Mouse (Mus musculus) liver, embryonic 15.5 days (tissue): ENCODE results near the gene Rgp1. TPM values are rescaled to one million over a fixed set of nuclear protein-coding genes. Genes with fewer than 3 reads are reported as not detected.

Experiments
- ATAC-seq: fragments of 200-750 bp; cut with Nextera tagmentation; 2 replicates; pipeline ENCODE4 v1.8.0; 2017; ENCODE audit warnings: moderate number of reproducible peaks, mild to moderate bottlenecking, moderate library complexity; ENCODE audit not compliant: insufficient read depth
- H3K27ac ChIP-seq: fragments of 300-500 bp; sonication (generic); replicated peaks from 2 replicates; pipeline ENCODE4 v1.5.1; 2015; ENCODE audit warnings: mild to moderate bottlenecking, inconsistent platforms
- H3K27me3 ChIP-seq: fragments of 300-500 bp; sonication (generic); 2 replicates; pipeline ENCODE4 v1.6.1; 2015; ENCODE audit warnings: mild to moderate bottlenecking, inconsistent platforms
- H3K36me3 ChIP-seq: fragments of 300-500 bp; sonication (generic); replicated peaks from 2 replicates; pipeline ENCODE4 v1.6.1; 2015; ENCODE audit warnings: moderate library complexity, mild to moderate bottlenecking, inconsistent platforms
- H3K4me1 ChIP-seq: fragments of 300-500 bp; sonication (generic); replicated peaks from 2 replicates; pipeline ENCODE4 v1.6.1; 2015; ENCODE audit warnings: inconsistent platforms
- H3K4me2 ChIP-seq: fragments of 300-500 bp; sonication (generic); 2 replicates; pipeline ENCODE4 v1.6.1; 2015; ENCODE audit warnings: moderate library complexity, mild to moderate bottlenecking, inconsistent platforms
- H3K4me3 ChIP-seq: fragments of 300-500 bp; sonication (generic); replicated peaks from 2 replicates; pipeline ENCODE4 v1.5.1; 2015; ENCODE audit warnings: mild to moderate bottlenecking, inconsistent platforms
- H3K9ac ChIP-seq: fragments of 300-500 bp; sonication (generic); 2 replicates; pipeline ENCODE4 v1.6.1; 2015; ENCODE audit warnings: moderate library complexity, mild to moderate bottlenecking, inconsistent platforms
- H3K9me3 ChIP-seq: fragments of 300-500 bp; sonication (generic); replicated peaks from 2 replicates; pipeline ENCODE4 v1.6.1; 2016; ENCODE audit warnings: inconsistent platforms
- whole genome bisulfite sequencing: fragments of 180-500 bp; shearing (Covaris S2); methylation state at CpG from one replicate; pipeline ENCODE4 v1.1.7; 2015; ENCODE audit warnings: mixed read lengths; ENCODE audit not compliant: insufficient replicate concordance; 5-methylcytosine and 5-hydroxymethylcytosine counted together
- polyA plus RNA-seq: library from polyadenylated mRNA; unstranded; fragments of >200 nt; fragmentation: Nextera tagmentation; extraction: Ambion mirVana; gene quantifications from 2 replicates; pipeline ENCODE4 v1.2.1, GENCODE M21; 2015

Gene Rgp1
- polyA plus RNA-seq, 1 experiment from 2014 or later: 13.6 TPM

GRCm38 (mm10) chr4:43562769-43563600 lies 15.5 kb upstream of the Rgp1 start:
- H3K4me1 ChIP-seq: peaks cover 55% of the 10 kb centered on the region
- peak overlapping the region; percentile 83 for H3K4me3 ChIP-seq
- H3K4me2 ChIP-seq: peak overlapping the region; percentile 92
- H3K27me3 ChIP-seq: no peaks in the 10 kb centered on the region
- H3K9me3 ChIP-seq: no peaks in the 10 kb centered on the region
- H3K36me3 ChIP-seq: peaks cover 39% of the 10 kb centered on the region
- no peak for ATAC-seq
- 1% methylated on average over 22 of the region's 22 CpGs for WGBS
- peak overlapping the region; percentile 93 for H3K9ac ChIP-seq
- H3K27ac ChIP-seq: peak overlapping the region; percentile 100

GRCm38 (mm10) chr4:43563601-43563875 lies 15.0 kb upstream of the Rgp1 start:
- H3K4me2 ChIP-seq: peak overlapping the region; percentile 92
- no peak for ATAC-seq
- no peaks in the 10 kb centered on the region for H3K9me3 ChIP-seq
- H3K4me3 ChIP-seq: peak overlapping the region; percentile 83
- peaks cover 50% of the 10 kb centered on the region for H3K4me1 ChIP-seq
- H3K36me3 ChIP-seq: peaks cover 44% of the 10 kb centered on the region
- H3K9ac ChIP-seq: peak overlapping the region; percentile 93
- 24% methylated on average over 4 of the region's 4 CpGs for WGBS
- H3K27me3 ChIP-seq: no peaks in the 10 kb centered on the region
- H3K27ac ChIP-seq: peak overlapping the region; percentile 100

- 51% methylated on average over 2 of the region's 2 CpGs for WGBS
- H3K4me2 ChIP-seq: 0 out of 2 replicates have a peak overlapping the region, but pooled peaks have one; percentile 92
- H3K9me3 ChIP-seq: no peaks in the 10 kb centered on the region
- H3K4me1 ChIP-seq: peaks cover 43% of the 10 kb centered on the region
- no peak overlapping the region for H3K9ac ChIP-seq
- H3K27me3 ChIP-seq: no peaks in the 10 kb centered on the region
- no peak overlapping the region for H3K27ac ChIP-seq
- peaks cover 51% of the 10 kb centered on the region for H3K36me3 ChIP-seq
- 0 out of 2 replicates have a peak overlapping the region, but pooled peaks have one; percentile 83 for H3K4me3 ChIP-seq
- no peak for ATAC-seq
Observed at GRCm38 (mm10) chr4:43564231-43564630, 14.3 kb upstream of the Rgp1 start.

GRCm38 (mm10) chr4:43567140-43567539 lies 11.4 kb upstream of the Rgp1 start:
- no peak for ATAC-seq
- Histone ChIP-seq H3K27me3 (no peaks in the 10 kb centered on the region), H3K4me1 (peaks cover 23% of the 10 kb centered on the region), H3K4me3 (no peak overlapping the region), H3K4me2 (no peak overlapping the region), H3K27ac (no peak overlapping the region), H3K9ac (no peak overlapping the region), H3K36me3 (peaks cover 76% of the 10 kb centered on the region), H3K9me3 (no peaks in the 10 kb centered on the region)
- WGBS: 89% methylated on average over 9 of the region's 9 CpGs

- Histone ChIP-seq H3K27me3 (no peaks in the 10 kb centered on the region), H3K4me1 (peaks cover 19% of the 10 kb centered on the region), H3K27ac (no peak overlapping the region), H3K9me3 (no peaks in the 10 kb centered on the region), H3K4me2 (no peak overlapping the region), H3K9ac (no peak overlapping the region), H3K36me3 (peaks cover 84% of the 10 kb centered on the region), H3K4me3 (no peak overlapping the region)
- ATAC-seq: no peak
- 64% methylated on average over 6 of the region's 6 CpGs for WGBS
Observed at GRCm38 (mm10) chr4:43571395-43572045, 7.0 kb upstream of the Rgp1 start.

GRCm38 (mm10) chr4:43573561-43573960 lies 5.0 kb upstream of the Rgp1 start:
- WGBS: 81% methylated on average over 4 of the region's 4 CpGs
- peaks cover 35% of the 10 kb centered on the region for H3K4me1 ChIP-seq
- H3K27ac ChIP-seq: no peak overlapping the region
- H3K36me3 ChIP-seq: peaks cover 64% of the 10 kb centered on the region
- no peaks in the 10 kb centered on the region for H3K9me3 ChIP-seq
- H3K4me3 ChIP-seq: no peak overlapping the region
- ATAC-seq: no peak
- H3K4me2 ChIP-seq: no peak overlapping the region
- H3K27me3 ChIP-seq: no peaks in the 10 kb centered on the region
- H3K9ac ChIP-seq: no peak overlapping the region

GRCm38 (mm10) chr4:43575356-43575755 lies 3.2 kb upstream of the Rgp1 start:
- Histone ChIP-seq H3K36me3 (peaks cover 47% of the 10 kb centered on the region), H3K4me2 (peak overlapping the region; percentile 90; the same call in 1 of the 2 replicates), H3K27ac (no peak overlapping the region), H3K27me3 (no peaks in the 10 kb centered on the region), H3K4me1 (peaks cover 48% of the 10 kb centered on the region), H3K9ac (0 out of 2 replicates have a peak overlapping the region, but pooled peaks have one; percentile 18), H3K4me3 (peak overlapping the region; percentile 95; the same call in 1 of the 2 replicates), H3K9me3 (no peaks in the 10 kb centered on the region)
- WGBS: 55% methylated on average over 2 of the region's 2 CpGs
- ATAC-seq: no peak

GRCm38 (mm10) chr4:43577237-43577881 lies 1.2 kb upstream of the Rgp1 start:
- ATAC-seq: no peak
- H3K4me1 ChIP-seq: peaks cover 55% of the 10 kb centered on the region
- H3K36me3 ChIP-seq: peaks cover 47% of the 10 kb centered on the region
- peak overlapping the region; percentile 95 for H3K4me3 ChIP-seq
- no peaks in the 10 kb centered on the region for H3K27me3 ChIP-seq
- H3K27ac ChIP-seq: peak overlapping the region; percentile 92
- 26% methylated on average over 8 of the region's 8 CpGs for WGBS
- peak overlapping the region; percentile 90 for H3K4me2 ChIP-seq
- H3K9ac ChIP-seq: peak overlapping the region; percentile 92
- no peaks in the 10 kb centered on the region for H3K9me3 ChIP-seq

- Histone ChIP-seq H3K9ac (peak overlapping the region; percentile 92), H3K4me2 (peak overlapping the region; percentile 90), H3K36me3 (peaks cover 47% of the 10 kb centered on the region), H3K4me1 (peaks cover 55% of the 10 kb centered on the region), H3K27ac (peak overlapping the region; percentile 92), H3K4me3 (peak overlapping the region; percentile 95), H3K9me3 (no peaks in the 10 kb centered on the region), H3K27me3 (no peaks in the 10 kb centered on the region)
- no peak for ATAC-seq
- WGBS: 6% methylated on average over 10 of the region's 10 CpGs
Observed at GRCm38 (mm10) chr4:43579256-43579655, 741 bp downstream of the Rgp1 start.

- peaks cover 53% of the 10 kb centered on the region for H3K4me1 ChIP-seq
- ATAC-seq: no peak
- peak overlapping the region; percentile 92 for H3K9ac ChIP-seq
- H3K4me3 ChIP-seq: peak overlapping the region; percentile 95
- 62% methylated on average over 6 of the region's 6 CpGs for WGBS
- peak overlapping the region; percentile 92 for H3K27ac ChIP-seq
- H3K27me3 ChIP-seq: no peaks in the 10 kb centered on the region
- no peaks in the 10 kb centered on the region for H3K9me3 ChIP-seq
- peaks cover 47% of the 10 kb centered on the region for H3K36me3 ChIP-seq
- H3K4me2 ChIP-seq: peak overlapping the region; percentile 90
Observed at GRCm38 (mm10) chr4:43579731-43580130, 1.2 kb downstream of the Rgp1 start.

GRCm38 (mm10) chr4:43580721-43581120 lies 2.2 kb downstream of the Rgp1 start:
- peaks cover 44% of the 10 kb centered on the region for H3K4me1 ChIP-seq
- no peak overlapping the region for H3K4me3 ChIP-seq
- 86% methylated on average over 5 of the region's 5 CpGs for WGBS
- ATAC-seq: no peak
- H3K36me3 ChIP-seq: peaks cover 47% of the 10 kb centered on the region
- H3K4me2 ChIP-seq: peak overlapping the region; percentile 90; the same call in 1 of the 2 replicates
- no peak overlapping the region for H3K27ac ChIP-seq
- H3K27me3 ChIP-seq: no peaks in the 10 kb centered on the region
- H3K9ac ChIP-seq: no peak overlapping the region
- no peaks in the 10 kb centered on the region for H3K9me3 ChIP-seq
